Mouse (Mus musculus) gastrocnemius, postnatal 4 days (tissue): Measurements from ENCODE around the gene Gaa. TPM values are rescaled to one million over a fixed set of nuclear protein-coding genes. Genes with fewer than 3 reads are reported as not detected.
"Not testable (repeated sequence)": the region's sequence is repeated elsewhere in the genome, so short reads cannot be mapped to it uniquely, and the experiment has no call there.

ENCODE experiments used
- DNase-seq, 2 experiments: peaks; one replicate each; pipeline ENCODE4 v3.0.0; 2021 to 2022; ENCODE audit warnings: low spot score in 2 of 2, mixed read lengths in 2 of 2
- long read RNA-seq, 2 experiments: library from polyadenylated mRNA; stranded (forward); transcript quantifications; one replicate each; pipeline ENCODE4 v2.0.0; 2021
- total RNA-seq, 2 experiments: library from RNA; stranded (reverse); gene quantifications; 2 replicates each; pipeline ENCODE4 v1.2.3; 2021

Gaa gene
- total RNA-seq = 10 to 100 TPM; 59.2 to 69.4 TPM
- long read RNA-seq, experiment 1, transcript Gaa-201 (20 exons, 3,363 nt) = minor isoform, 19 of 165 reads
- long read RNA-seq, experiment 1, transcript Gaa-203 (20 exons, 3,633 nt) = major isoform, 120 of 165 reads
- long read RNA-seq, experiment 1, partial matches to known transcripts = 14 of 165 reads
- long read RNA-seq, experiment 1, other reads (novel, unspliced or antisense) = 12 of 165 reads
- long read RNA-seq, experiment 2, transcript Gaa-203 (20 exons, 3,633 nt) = major isoform, 166 of 232 reads
- long read RNA-seq, experiment 2, transcript Gaa-201 (20 exons, 3,363 nt) = minor isoform, 31 of 232 reads
- long read RNA-seq, experiment 2, partial matches to known transcripts = 26 of 232 reads
- long read RNA-seq, experiment 2, other reads (novel, unspliced or antisense) = 9 of 232 reads

- peak; percentile 92 to 93 for DNase-seq
Measured at GRCm38 (mm10) chr11:119267768-119268556, at the start of gene Gaa. TSS of gene Gaa (plus strand) at chr11:119267887.

- peak in 1 of 2 experiments; percentile 64 for DNase-seq
Measured at GRCm38 (mm10) chr11:119219816-119220465, 47.7 kb upstream of the Gaa start.

GRCm38 (mm10) chr11:119221812-119222510 lies 45.7 kb upstream of the Gaa start:
- DNase-seq = no peak

- no peak for DNase-seq
Measured at GRCm38 (mm10) chr11:119223124-119223890, 44.4 kb upstream of the Gaa start.

GRCm38 (mm10) chr11:119224926-119225325 lies 42.8 kb upstream of the Gaa start:
- no peak for DNase-seq

GRCm38 (mm10) chr11:119225634-119226033 lies 42.1 kb upstream of the Gaa start:
- DNase-seq = no peak

GRCm38 (mm10) chr11:119227591-119227990 lies 40.1 kb upstream of the Gaa start:
- DNase-seq = no peak

GRCm38 (mm10) chr11:119228091-119228781 lies 39.5 kb upstream of the Gaa start, which contains the start of the genes Tbc1d16 and Ccdc40:
TSS of gene Tbc1d16 (minus strand) at chr11:119228499.
TSS of gene Ccdc40 (plus strand) at chr11:119228572.
- DNase-seq = peak in 1 of 2 experiments; percentile 68

GRCm38 (mm10) chr11:119228846-119229626 lies 38.7 kb upstream of the Gaa start:
- peak in 1 of 2 experiments; percentile 74 for DNase-seq

GRCm38 (mm10) chr11:119234770-119235169 lies 32.9 kb upstream of the Gaa start:
- DNase-seq = no peak

- peak in 1 of 2 experiments; percentile 51 for DNase-seq
Measured at GRCm38 (mm10) chr11:119235596-119235995, 32.1 kb upstream of the Gaa start.

GRCm38 (mm10) chr11:119236354-119236753 lies 31.3 kb upstream of the Gaa start:
- no peak for DNase-seq

GRCm38 (mm10) chr11:119237007-119237406 lies 30.7 kb upstream of the Gaa start:
- DNase-seq = no peak

- no peak for DNase-seq
Measured at GRCm38 (mm10) chr11:119237568-119238304, 30.0 kb upstream of the Gaa start.

- DNase-seq = peak in 1 of 2 experiments; percentile 41
Measured at GRCm38 (mm10) chr11:119238305-119238721, 29.4 kb upstream of the Gaa start.

GRCm38 (mm10) chr11:119239480-119239879 lies 28.2 kb upstream of the Gaa start:
- no peak for DNase-seq

- DNase-seq = not testable (repeated sequence)
Measured at GRCm38 (mm10) chr11:119245543-119245942, 22.1 kb upstream of the Gaa start.

GRCm38 (mm10) chr11:119249011-119249410 lies 18.7 kb upstream of the Gaa start:
- peak in 1 of 2 experiments; percentile 66 for DNase-seq
